Mouse (Mus musculus) CH12.LX (cell line): ENCODE data around the gene Sowahb.

Experiments
- CTCF ChIP-seq, 2 experiments: IDR thresholded peaks in 1 of 2; conservative IDR thresholded peaks in 1 of 2; 2 replicates each; pipeline ENCODE4 v1.5.1; 2011 to 2012; ENCODE audit warnings: low read depth in 2 of 2, low read length in 2 of 2, improper control_type of control experiment in 1 of 2, inconsistent platforms in 1 of 2, mild to moderate bottlenecking in 1 of 2, moderate library complexity in 1 of 2
- ELF1 ChIP-seq: IDR thresholded peaks from 2 replicates; pipeline ENCODE4 v1.6.1; 2014; ENCODE audit warnings: low read depth, mild to moderate bottlenecking, inconsistent platforms, low read length, improper control_type of control experiment
- EP300 ChIP-seq: IDR thresholded peaks from 2 replicates; pipeline ENCODE4 v1.6.1; 2011; ENCODE audit warnings: low read length, improper control_type of control experiment
- ETS1 ChIP-seq: conservative IDR thresholded peaks from 2 replicates; pipeline ENCODE4 v1.6.1; 2012; ENCODE audit warnings: low read depth, mild to moderate bottlenecking, inconsistent platforms, low read length, improper control_type of control experiment, moderate library complexity
- JUND ChIP-seq: conservative IDR thresholded peaks from 2 replicates; pipeline ENCODE4 v1.6.1; 2011; ENCODE audit warnings: low read depth, low read length, improper control_type of control experiment
- MAX ChIP-seq: IDR thresholded peaks from 2 replicates; pipeline ENCODE4 v1.6.1; 2011; ENCODE audit warnings: low read length, improper control_type of control experiment
- MEF2A ChIP-seq: IDR thresholded peaks from 2 replicates; pipeline ENCODE4 v1.6.1; 2014; ENCODE audit warnings: low read depth, mild to moderate bottlenecking, inconsistent platforms, low read length, improper control_type of control experiment, borderline replicate concordance
- MXI1 ChIP-seq: IDR thresholded peaks from 2 replicates; pipeline ENCODE4 v1.6.1; 2011; ENCODE audit warnings: mild to moderate bottlenecking, low read depth, low read length, improper control_type of control experiment
- RCOR1 ChIP-seq: conservative IDR thresholded peaks from 2 replicates; pipeline ENCODE4 v1.6.1; 2012; ENCODE audit warnings: low read depth, mild to moderate bottlenecking, inconsistent platforms, low read length, improper control_type of control experiment
- SIN3A ChIP-seq: IDR thresholded peaks from 2 replicates; pipeline ENCODE4 v1.6.1; 2012; ENCODE audit warnings: low read length, improper control_type of control experiment, inconsistent platforms
- SMC3 ChIP-seq: IDR thresholded peaks from 2 replicates; pipeline ENCODE4 v1.6.1; 2011; ENCODE audit warnings: low read depth, low read length, improper control_type of control experiment
- USF1 ChIP-seq: IDR thresholded peaks from 2 replicates; pipeline ENCODE4 v1.6.1; 2014; ENCODE audit warnings: low read depth, mild to moderate bottlenecking, inconsistent platforms, low read length, improper control_type of control experiment
- ZC3H11A ChIP-seq: IDR thresholded peaks from 2 replicates; pipeline ENCODE4 v1.6.1; 2012; ENCODE audit warnings: low read depth, mild to moderate bottlenecking, inconsistent platforms, low read length, improper control_type of control experiment
- ZNF384 ChIP-seq: IDR thresholded peaks from 2 replicates; pipeline ENCODE4 v1.6.1; 2012; ENCODE audit warnings: low read depth, low read length, improper control_type of control experiment, inconsistent platforms

DNA sequence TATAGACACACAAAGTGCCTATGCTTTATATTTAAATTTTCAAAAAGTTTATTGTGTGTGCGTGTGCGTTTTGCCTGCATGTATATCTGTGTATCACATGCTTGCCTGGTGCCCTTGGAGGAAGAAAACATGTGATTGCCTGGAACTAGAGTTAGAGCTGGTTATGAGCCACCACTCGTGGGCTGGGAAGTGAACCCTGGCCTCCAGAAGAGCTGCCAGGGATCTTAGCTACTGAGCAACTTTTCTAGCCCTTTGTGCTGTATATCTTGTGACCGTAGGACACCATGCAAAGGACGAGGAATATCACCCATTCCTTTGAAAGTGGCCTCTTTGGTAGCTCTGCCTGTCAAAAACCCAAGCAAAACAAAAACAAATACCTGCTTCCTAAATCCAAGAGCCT is 14.4 kb downstream of the Sowahb start:
- no peak for TF ChIP-seq CTCF (conservative IDR thresholded peaks at IDR 0.05 in 1 of 2, IDR thresholded peaks at IDR 0.05 in 1 of 2; ENCODE audit: low read depth in 2 of 2, low read length in 2 of 2)
- no peak for TF ChIP-seq MAX
- TF ChIP-seq USF1: no peak
- TF ChIP-seq MXI1: no peak
- no peak for TF ChIP-seq ELF1
- TF ChIP-seq JUND: no peak
- TF ChIP-seq SIN3A: no peak
- no peak for TF ChIP-seq MEF2A
- no peak for TF ChIP-seq EP300
- TF ChIP-seq ZNF384: no peak
- no peak for TF ChIP-seq RCOR1
- TF ChIP-seq ETS1: no peak
- TF ChIP-seq SMC3: no peak
- TF ChIP-seq ZC3H11A: no peak
